Mouse (Mus musculus): ENCODE results near the gene Cdon.

Cdon gene

GRCm38 (mm10) chr9:35493733-35494092 lies 72.8 kb downstream of the Cdon start:
- no peak for DNase-seq (ENCODE audit: low spot score)

- no peak for DNase-seq (ENCODE audit: low spot score)
Observed at GRCm38 (mm10) chr9:35494937-35495336, 74.0 kb downstream of the Cdon start.

- DNase-seq (ENCODE audit: low spot score) = no peak
Observed at GRCm38 (mm10) chr9:35495471-35495870, 74.5 kb downstream of the Cdon start.

GRCm38 (mm10) chr9:35499946-35500345 lies 79.0 kb downstream of the Cdon start:
- no peak for DNase-seq (ENCODE audit: low spot score)

GRCm38 (mm10) chr9:35502361-35503000 lies 81.6 kb downstream of the Cdon start:
- no peak for DNase-seq (ENCODE audit: low spot score)

GRCm38 (mm10) chr9:35508234-35508633 lies 87.3 kb downstream of the Cdon start:
- peak; percentile 49 for DNase-seq (ENCODE audit: low spot score)

GRCm38 (mm10) chr9:35513900-35514299 lies 93.0 kb downstream of the Cdon start:
- no peak for DNase-seq (ENCODE audit: low spot score)

- DNase-seq (ENCODE audit: low spot score) = no peak
Observed at GRCm38 (mm10) chr9:35516182-35516581, 95.3 kb downstream of the Cdon start.

- DNase-seq (ENCODE audit: low spot score) = no peak
Observed at GRCm38 (mm10) chr9:35516711-35517110, 95.8 kb downstream of the Cdon start.

- no peak for DNase-seq (ENCODE audit: low spot score)
Observed at GRCm38 (mm10) chr9:35518169-35518568, 97.2 kb downstream of the Cdon start, which contains the start of gene Gm1113. Gene Gm1113, minus strand, starts transcription at chr9:35518269.

GRCm38 (mm10) chr9:35520631-35521348 lies 99.9 kb downstream of the Cdon start:
- no peak for DNase-seq (ENCODE audit: low spot score)

- DNase-seq (ENCODE audit: low spot score) = no peak
Observed at GRCm38 (mm10) chr9:35522241-35522640, 101.3 kb downstream of the Cdon start.

- DNase-seq (ENCODE audit: low spot score) = peak; percentile 14
Observed at GRCm38 (mm10) chr9:35522821-35523515, 102.0 kb downstream of the Cdon start.

- DNase-seq (ENCODE audit: low spot score) = peak; percentile 56
Observed at GRCm38 (mm10) chr9:35523541-35523940, 102.6 kb downstream of the Cdon start.

GRCm38 (mm10) chr9:35523941-35524411 lies 103.0 kb downstream of the Cdon start:
- peak; percentile 71 for DNase-seq (ENCODE audit: low spot score)

GRCm38 (mm10) chr9:35529141-35529540 lies 108.2 kb downstream of the Cdon start:
- no peak for DNase-seq (ENCODE audit: low spot score)

GRCm38 (mm10) chr9:35529796-35530195 lies 108.9 kb downstream of the Cdon start:
- DNase-seq (ENCODE audit: low spot score) = no peak

GRCm38 (mm10) chr9:35533266-35533665 lies 112.3 kb downstream of the Cdon start:
- DNase-seq (ENCODE audit: low spot score) = peak; percentile 7

GRCm38 (mm10) chr9:35535110-35535509 lies 114.2 kb downstream of the Cdon start:
- DNase-seq (ENCODE audit: low spot score) = peak; percentile 44

GRCm38 (mm10) chr9:35535876-35536275 lies 114.9 kb downstream of the Cdon start:
- no peak for DNase-seq (ENCODE audit: low spot score)

- DNase-seq (ENCODE audit: low spot score) = no peak
Observed at GRCm38 (mm10) chr9:35539001-35539750, 118.2 kb downstream of the Cdon start.

- DNase-seq (ENCODE audit: low spot score) = no peak
Observed at GRCm38 (mm10) chr9:35541024-35541423, 120.1 kb downstream of the Cdon start.
